Mouse (Mus musculus) right cerebral cortex, postnatal 25 days (tissue): ENCODE results near the gene Myzap.

Experiments
- DNase-seq: peaks from one replicate; pipeline ENCODE4 v3.0.0; 2022

The Myzap gene

DNA sequence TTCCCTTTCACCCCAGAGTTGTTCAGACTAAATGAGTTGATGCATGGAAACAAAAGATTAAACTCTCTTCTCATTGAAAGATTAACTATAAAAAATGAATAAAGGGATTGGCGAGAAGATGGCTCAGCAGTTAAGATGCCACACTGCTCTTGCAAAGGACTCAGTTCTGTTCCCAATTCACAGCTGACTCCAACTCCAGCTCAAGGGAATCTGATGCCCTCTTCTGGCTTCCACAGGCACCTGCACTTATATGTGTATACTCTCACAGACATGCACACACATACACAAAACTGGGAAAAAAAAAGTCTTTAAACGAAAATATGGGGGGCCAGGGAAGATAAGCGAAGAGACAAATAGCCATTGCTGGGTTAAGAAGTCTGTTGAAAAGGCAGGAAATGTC lies 115.6 kb downstream of the Myzap start:
- DNase-seq = no peak

DNA sequence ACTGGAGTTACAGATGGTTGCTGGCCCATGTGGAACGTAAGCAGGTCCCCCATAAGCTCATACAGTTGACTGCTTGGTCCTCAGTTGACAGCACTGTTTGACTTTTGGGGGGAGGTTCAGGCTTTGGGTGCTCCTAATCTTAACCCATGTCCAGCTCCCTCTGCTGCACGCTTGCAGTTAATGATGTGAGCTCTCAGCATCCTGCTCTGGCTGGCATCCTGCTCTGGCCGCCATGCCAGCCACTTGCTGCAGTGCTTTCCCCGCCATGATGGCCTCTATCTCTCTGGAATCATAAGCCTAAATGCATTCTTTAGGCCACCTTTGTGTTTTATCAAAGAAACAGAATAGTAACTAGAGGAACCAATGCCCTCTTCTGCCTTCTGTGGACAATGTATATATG lies 116.6 kb downstream of the Myzap start:
- DNase-seq = no peak

DNA sequence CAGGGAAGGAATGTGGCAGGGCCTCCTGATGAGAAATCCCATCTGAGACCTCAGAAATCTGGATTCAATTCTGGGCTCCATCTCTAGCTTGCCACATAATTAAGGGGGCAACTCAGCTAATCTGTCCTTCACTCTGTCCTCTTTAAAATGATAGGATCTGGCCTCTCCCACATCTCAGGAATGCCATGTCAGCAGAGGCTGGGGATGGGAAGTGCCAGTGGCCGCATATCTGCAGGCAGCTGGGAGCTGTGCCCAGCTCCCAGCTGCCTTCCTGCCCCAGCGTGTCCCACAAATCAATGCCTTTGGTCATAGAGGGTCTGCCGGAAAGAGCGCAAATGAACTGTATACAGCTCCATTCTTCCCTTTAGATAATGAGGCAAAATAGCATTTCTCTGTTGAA lies 124.7 kb downstream of the Myzap start:
- no peak for DNase-seq

DNA sequence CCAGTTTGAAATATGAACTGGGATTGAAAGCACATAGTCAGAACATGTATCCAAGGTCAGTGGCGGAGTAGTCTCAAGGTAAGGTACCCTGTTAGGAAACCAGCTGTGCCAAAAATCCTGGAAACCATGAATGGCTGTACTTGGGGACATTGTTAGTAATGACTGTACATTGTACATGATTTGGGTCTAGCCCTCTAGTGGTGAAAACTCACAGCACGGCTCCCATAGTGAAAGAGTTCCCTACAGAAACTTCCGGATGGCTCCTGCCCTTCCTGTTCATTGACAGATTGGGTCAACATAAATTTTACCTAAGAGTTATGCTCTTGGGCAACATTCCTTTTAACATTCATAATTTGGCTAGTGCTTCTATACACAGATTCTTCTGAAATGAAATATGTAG lies 126.0 kb downstream of the Myzap start:
- no peak for DNase-seq

DNA sequence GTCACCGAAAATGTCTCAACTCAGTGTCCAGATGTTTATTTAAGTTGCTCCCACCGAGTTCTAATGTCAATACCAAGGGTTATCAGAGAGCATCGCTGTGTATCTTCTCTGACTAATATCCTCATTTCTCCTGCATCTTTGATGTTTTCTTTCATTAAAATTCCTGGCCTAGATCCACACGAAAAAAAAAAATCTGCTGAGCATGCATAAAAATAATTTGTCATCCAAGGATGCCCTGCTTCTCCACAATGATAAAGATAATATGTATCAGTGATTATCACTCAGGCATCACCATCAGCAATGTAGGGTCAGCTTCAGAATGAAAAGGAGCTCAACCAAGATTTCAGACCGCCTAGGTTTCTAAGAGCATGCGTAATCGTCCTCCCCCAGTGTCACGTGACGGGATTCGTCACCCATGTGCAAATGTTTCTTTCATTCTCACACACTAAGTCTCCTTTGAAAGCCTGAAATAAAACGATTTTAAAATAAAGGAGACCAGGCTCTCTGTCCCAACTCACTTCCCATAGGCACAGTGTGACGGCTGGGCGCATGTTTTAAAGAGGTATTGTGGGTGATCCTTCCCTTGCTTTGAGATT lies 129.0 kb downstream of the Myzap start:
- DNase-seq = no peak

DNA sequence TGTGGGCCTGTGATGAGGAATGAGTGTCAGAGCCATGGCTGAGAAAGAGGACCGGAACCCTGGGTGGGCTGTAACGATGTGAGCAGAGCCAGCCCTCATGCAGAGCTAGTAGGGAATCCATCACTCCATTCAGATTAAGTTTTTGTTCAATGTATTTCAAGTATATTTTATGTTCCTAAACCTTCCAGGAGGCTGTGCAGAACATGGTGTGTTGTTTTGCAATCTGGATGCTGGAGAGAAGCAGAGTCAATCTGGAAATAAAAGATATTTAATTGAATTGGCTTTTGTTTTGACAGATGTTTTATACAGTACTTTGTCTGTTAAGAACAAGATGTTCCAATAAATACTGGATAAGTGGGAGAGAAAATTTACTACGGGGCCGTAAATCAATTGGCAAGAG lies 135.4 kb downstream of the Myzap start:
- no peak for DNase-seq
